Mouse (Mus musculus) heart, adult 2 months (tissue): ENCODE results near the gene Myh7.
A peak's percentile ranks its signal among the peaks of the same experiment; 100 is the strongest.

ENCODE experiments used
- CTCF ChIP-seq: fragments of 200-600 bp; IDR thresholded peaks from 2 replicates; pipeline ENCODE4 v1.8.1; 2022; ENCODE audit warnings: antibody characterized with exemption, mild to moderate bottlenecking, moderate library complexity
- POLR2A ChIP-seq: fragments of 200-500 bp; IDR thresholded peaks from 2 replicates; pipeline ENCODE4 v1.6.1; 2011; ENCODE audit warnings: mild to moderate bottlenecking, low read depth, low read length, control low read depth; ENCODE audit not compliant: insufficient read depth

DNA sequence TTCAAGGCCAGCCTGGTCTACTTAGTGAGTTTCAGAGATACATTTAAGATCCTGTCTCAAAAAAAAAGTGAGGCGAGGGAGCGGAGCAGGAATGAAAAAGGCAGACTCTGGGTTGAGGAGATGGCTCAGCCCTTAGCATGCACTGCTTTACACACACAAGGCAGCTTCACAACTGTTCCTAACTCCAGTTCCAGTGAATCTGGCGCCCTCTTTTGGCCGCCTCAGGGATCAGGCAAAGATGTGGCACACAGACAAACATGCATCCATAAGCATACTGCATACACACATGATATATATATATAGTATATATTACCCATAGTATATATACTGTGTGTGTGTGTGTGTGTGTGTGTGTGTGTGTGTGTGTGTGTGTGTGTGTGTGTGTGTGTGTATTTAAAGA lies 16.7 kb upstream of the Myh7 start:
- TF ChIP-seq CTCF (peak; percentile 34), POLR2A (no peak)
